Mouse (Mus musculus) limb, embryonic 10.5 days (tissue): Measurements from ENCODE around the gene Bend4. TPM values are rescaled to one million over a fixed set of nuclear protein-coding genes. Genes with fewer than 3 reads are reported as not detected.

Experiments
- DNase-seq: peaks from one replicate; pipeline ENCODE4 v3.0.0-alpha.2; 2017; ENCODE audit warnings: low spot score
- H3K27ac ChIP-seq: fragments of 300-500 bp; sonication (generic); 2 replicates; pipeline ENCODE4 v1.5.1; 2016; ENCODE audit warnings: mild to moderate bottlenecking
- H3K27me3 ChIP-seq: fragments of 300-500 bp; sonication (generic); 2 replicates; pipeline ENCODE4 v1.6.1; 2016; ENCODE audit warnings: low read depth, mild to moderate bottlenecking; ENCODE audit not compliant: poor library complexity, severe bottlenecking
- H3K36me3 ChIP-seq: fragments of 300-500 bp; sonication (generic); 2 replicates; pipeline ENCODE4 v1.6.1; 2016; ENCODE audit warnings: mild to moderate bottlenecking, moderate library complexity
- H3K4me1 ChIP-seq: fragments of 300-500 bp; sonication (generic); 2 replicates; pipeline ENCODE4 v1.6.1; 2016
- H3K4me3 ChIP-seq: fragments of 300-500 bp; sonication (generic); 2 replicates; pipeline ENCODE4 v1.5.1; 2016; ENCODE audit warnings: mild to moderate bottlenecking, moderate library complexity
- H3K9me3 ChIP-seq: fragments of 300-500 bp; sonication (generic); replicated peaks from 2 replicates; pipeline ENCODE4 v1.6.1; 2016; ENCODE audit warnings: mild to moderate bottlenecking
- WGBS: fragments of 180-500 bp; shearing (Covaris S2); methylation state at CpG from one replicate; pipeline ENCODE4 v1.1.7; 2016; 5-methylcytosine and 5-hydroxymethylcytosine counted together
- polyA plus RNA-seq: library from polyadenylated mRNA; unstranded; fragments of >200 nt; fragmentation: Nextera tagmentation; extraction: Ambion mirVana; gene quantifications from 2 replicates; pipeline ENCODE4 v1.2.1, GENCODE M21; 2016

Bend4 gene
- polyA plus RNA-seq, 1 experiment from 2014 or later: 15.3 TPM

GRCm38 (mm10) chr5:67442813-67443450 is 14.8 kb upstream of the Bend4 start:
- no peak overlapping the region for H3K27ac ChIP-seq
- no peaks in the 10 kb centered on the region for H3K9me3 ChIP-seq
- 51% methylated on average over 6 of the region's 6 CpGs for WGBS
- no peak for DNase-seq
- H3K4me3 ChIP-seq: no peak overlapping the region
- H3K4me1 ChIP-seq: peaks cover 13% of the 10 kb centered on the region
- no peaks in the 10 kb centered on the region for H3K36me3 ChIP-seq
- 0 out of 2 replicates have a peak, but pooled peaks cover 5% of the 10 kb centered on the region for H3K27me3 ChIP-seq

DNA sequence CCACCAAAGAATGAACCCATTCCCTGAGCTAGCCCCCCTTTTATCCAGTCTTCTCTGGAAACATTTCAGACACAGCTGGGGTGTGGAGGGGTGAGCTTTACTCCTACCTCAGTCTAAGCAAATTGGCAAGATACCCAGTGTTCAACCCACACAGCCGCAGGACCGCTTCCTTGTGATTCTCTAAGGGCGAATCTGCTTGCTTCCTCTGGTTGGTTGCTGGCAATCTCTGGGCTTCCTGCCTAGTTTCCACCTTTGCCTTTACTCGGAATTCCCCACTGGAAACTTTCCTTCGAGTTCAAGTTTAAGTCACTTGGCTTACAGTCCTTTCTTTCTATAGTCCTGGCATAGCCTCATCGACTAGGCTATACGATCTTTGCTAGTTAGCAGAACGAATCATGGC is 12.5 kb upstream of the Bend4 start:
- DNase-seq: no peak
- 94% methylated on average over 8 of the region's 8 CpGs for WGBS
- no peaks in the 10 kb centered on the region for H3K36me3 ChIP-seq
- H3K4me3 ChIP-seq: no peak overlapping the region
- H3K27ac ChIP-seq: no peak overlapping the region
- no peaks in the 10 kb centered on the region for H3K9me3 ChIP-seq
- peaks cover 9% of the 10 kb centered on the region for H3K4me1 ChIP-seq
- 0 out of 2 replicates have a peak, but pooled peaks cover 5% of the 10 kb centered on the region for H3K27me3 ChIP-seq

DNA sequence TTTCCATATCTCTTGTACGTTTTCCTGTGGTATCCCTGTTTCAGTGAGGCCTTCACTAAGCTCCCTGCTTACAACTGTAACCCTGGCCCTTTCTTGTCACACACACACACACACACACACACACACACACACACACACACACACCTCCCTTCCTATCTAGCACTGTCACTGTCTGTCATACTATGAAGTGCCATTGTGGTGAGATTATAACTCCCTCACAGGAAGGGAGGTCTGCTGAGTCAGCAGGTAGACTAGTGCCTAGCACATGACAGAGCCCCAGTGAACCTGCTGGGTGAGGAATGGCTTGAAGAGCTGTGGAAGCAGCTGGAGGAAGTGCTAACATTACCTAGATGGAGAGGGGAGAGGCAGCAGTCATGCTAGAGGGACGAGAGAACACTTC is 9.3 kb upstream of the Bend4 start:
- Histone ChIP-seq H3K27me3 (no peaks in the 10 kb centered on the region), H3K36me3 (no peaks in the 10 kb centered on the region), H3K9me3 (no peaks in the 10 kb centered on the region), H3K4me3 (no peak overlapping the region), H3K27ac (no peak overlapping the region), H3K4me1 (no peaks in the 10 kb centered on the region)
- no peak for DNase-seq
- WGBS: 59% methylated on average over 2 of the region's 2 CpGs

DNA sequence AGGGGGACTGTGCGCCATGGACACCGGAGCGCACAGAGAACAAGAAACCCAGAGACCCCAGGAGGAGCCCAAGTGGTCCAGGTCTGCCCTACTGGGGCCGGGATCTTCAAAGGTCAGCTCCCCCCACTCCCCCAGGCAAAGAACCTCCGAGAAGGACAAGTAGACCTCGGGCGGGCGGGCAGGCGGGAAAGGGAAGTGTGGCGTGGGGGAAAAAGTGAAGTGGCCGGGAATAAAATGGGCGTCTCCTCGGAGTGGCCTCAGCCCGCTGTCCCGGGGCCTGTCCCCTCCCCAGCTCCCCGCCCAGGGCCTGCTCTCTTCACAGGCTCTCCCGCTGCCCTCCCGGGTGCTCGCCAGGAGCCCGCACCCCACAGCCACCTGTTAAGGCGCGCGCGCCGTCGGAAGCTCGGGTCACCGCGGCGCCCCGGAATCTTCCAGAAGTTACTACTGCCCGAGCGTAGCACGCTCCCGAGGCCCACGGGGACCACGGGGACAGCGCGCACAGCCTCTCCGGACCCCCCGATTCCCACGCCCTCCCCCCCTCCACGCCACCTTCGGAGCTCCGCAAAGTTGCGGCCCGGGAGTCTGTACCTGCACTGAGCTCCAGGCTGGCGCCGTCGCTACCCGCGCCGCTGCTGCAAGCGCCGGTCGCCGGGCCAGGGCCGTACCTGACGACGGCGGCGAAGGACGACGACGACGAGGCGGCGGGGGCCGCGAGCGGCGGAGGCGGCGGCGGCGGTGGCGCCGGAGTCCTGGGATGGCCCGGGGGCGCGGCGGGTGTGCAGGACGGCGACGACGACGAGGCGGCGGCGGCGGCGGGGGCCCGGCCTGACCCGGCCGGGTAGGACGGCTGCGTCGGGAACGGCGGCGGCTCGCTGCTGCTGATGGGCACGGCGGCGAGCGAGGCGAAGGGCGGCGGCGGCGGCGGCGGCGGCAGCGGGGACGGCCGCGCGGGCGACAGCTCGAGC is 1.4 kb downstream of the Bend4 start:
- Histone ChIP-seq H3K27ac (peak overlapping the region; percentile 90), H3K27me3 (peaks cover 17% of the 10 kb centered on the region), H3K36me3 (no peaks in the 10 kb centered on the region), H3K9me3 (no peaks in the 10 kb centered on the region), H3K4me1 (peaks cover 31% of the 10 kb centered on the region), H3K4me3 (peak overlapping the region; percentile 83)
- 3% methylated on average over 120 of the region's 121 CpGs for WGBS
- peak; percentile 61 for DNase-seq

DNA sequence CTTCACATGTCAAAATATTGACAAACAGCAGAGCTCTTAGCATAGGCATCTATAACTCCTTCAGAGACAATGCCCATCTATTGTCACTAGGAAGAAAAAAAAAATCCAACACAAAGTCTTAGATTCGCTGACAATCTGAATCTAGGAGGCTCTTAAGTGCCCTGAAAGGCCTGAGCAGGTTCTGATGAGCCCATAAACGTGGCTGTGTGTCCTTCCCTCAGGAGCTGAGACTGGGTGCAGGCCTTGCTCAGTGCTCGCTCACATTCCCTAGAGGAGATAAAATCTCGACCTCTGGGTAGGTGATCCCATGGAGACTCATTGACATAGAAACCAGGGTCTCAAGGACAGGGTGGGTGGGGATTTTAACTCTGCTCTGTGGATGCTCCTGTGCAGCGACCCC is 2.1 kb downstream of the Bend4 start:
- Histone ChIP-seq H3K4me1 (peaks cover 35% of the 10 kb centered on the region), H3K36me3 (peaks cover 3% of the 10 kb centered on the region; the same call in 1 of the 2 replicates), H3K27me3 (peaks cover 17% of the 10 kb centered on the region), H3K27ac (peak overlapping the region; percentile 90), H3K4me3 (peak overlapping the region; percentile 83), H3K9me3 (no peaks in the 10 kb centered on the region)
- no peak for DNase-seq
- whole genome bisulfite sequencing: 18% methylated on average over 5 of the region's 5 CpGs

DNA sequence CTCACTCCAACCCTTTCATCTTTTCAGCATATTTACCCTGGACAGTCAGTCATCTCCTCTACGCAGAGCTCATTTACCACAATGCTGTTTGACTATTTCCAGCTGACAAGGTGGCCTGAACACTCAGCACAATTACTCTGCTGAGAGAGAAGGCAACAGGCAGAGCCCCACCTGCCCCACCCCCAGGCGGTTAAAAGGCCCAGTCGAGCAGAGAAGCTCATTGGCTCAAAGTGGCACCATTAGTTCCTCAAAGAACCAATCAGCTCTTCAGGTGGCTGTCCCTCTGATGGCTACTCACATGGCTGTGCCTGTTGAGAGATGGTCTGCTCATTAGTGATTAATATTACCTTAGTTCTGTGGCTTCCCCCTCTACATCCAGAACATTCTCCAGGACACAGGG is 3.5 kb downstream of the Bend4 start:
- Histone ChIP-seq H3K36me3 (peaks cover 3% of the 10 kb centered on the region; the same call in 1 of the 2 replicates), H3K4me1 (peaks cover 35% of the 10 kb centered on the region), H3K27me3 (peaks cover 17% of the 10 kb centered on the region), H3K27ac (no peak overlapping the region), H3K9me3 (no peaks in the 10 kb centered on the region), H3K4me3 (no peak overlapping the region)
- DNase-seq: peak; percentile 65
- WGBS: 33% methylated on average over 3 of the region's 3 CpGs

DNA sequence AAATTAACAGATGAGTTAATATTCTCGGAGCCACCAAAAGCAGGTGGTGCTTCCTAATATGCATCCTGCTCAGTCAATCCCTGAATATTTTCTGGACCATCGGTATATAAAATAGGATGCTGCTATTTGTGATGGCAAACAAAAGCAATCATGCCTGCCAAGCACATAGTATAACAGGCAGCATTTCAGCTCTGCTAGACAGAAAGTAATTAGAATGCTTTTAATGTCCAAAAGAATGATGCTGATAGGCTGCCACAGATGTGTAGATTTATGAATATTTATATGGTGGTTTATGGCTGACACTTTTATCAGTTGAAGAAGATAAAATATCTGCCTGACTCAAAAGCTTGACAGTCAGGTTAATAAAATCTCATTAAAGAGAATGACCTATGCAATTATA is 4.1 kb downstream of the Bend4 start:
- Histone ChIP-seq H3K4me1 (peaks cover 35% of the 10 kb centered on the region), H3K27me3 (peaks cover 17% of the 10 kb centered on the region), H3K9me3 (no peaks in the 10 kb centered on the region), H3K27ac (no peak overlapping the region), H3K36me3 (peaks cover 3% of the 10 kb centered on the region; the same call in 1 of the 2 replicates), H3K4me3 (no peak overlapping the region)
- DNase-seq: no peak
- WGBS: 84% methylated on average over 2 of the region's 2 CpGs

DNA sequence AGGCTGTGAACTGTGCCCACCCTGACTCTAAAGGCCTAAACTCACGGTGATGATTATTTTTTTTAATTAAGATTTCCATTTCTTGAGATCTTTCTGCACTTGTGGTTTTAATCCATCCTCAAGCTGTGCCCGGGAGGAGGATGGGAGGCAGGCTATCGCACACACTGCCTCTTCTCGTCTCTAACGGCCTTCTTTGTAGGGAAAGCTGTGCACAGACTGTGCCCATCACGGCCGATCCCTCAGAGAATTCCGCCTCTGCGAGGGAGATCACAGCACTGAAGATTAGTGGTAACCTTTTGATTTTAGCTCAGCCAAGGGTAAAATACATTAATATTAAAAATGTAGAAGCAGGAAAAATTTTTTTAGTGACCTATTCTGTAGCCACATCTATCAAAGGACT is 4.8 kb downstream of the Bend4 start:
- no peak overlapping the region for H3K27ac ChIP-seq
- DNase-seq: no peak
- WGBS: 79% methylated on average over 9 of the region's 9 CpGs

DNA sequence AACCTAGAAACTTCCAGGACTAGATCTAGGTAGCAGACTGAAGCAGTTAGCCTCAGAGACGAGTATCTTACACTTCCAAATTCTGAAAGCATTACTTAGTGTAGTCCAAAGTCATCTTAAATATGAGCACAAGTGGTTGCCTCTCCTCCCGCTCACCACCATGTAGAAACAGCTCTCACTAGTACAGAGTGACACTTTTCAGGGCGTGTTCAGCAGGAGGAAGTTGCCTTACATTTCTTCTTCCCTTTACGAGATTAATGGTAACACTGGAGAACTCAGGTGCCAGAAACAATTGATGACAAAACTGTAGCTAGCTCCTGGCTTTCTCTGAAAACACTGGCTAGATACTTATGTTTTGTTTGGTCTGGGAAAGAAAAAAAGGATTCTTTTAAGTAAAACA is 8.7 kb downstream of the Bend4 start:
- Histone ChIP-seq H3K4me1 (peaks cover 10% of the 10 kb centered on the region), H3K27ac (no peak overlapping the region)
- 83% methylated on average over 4 of the region's 4 CpGs for WGBS

More for the DNA sequence above, 4.8 kb downstream of the Bend4 start:
- Histone ChIP-seq H3K4me3 (no peak overlapping the region), H3K9me3 (no peaks in the 10 kb centered on the region), H3K4me1 (peaks cover 38% of the 10 kb centered on the region), H3K27me3 (peaks cover 14% of the 10 kb centered on the region), H3K36me3 (peaks cover 4% of the 10 kb centered on the region; the same call in 1 of the 2 replicates)

DNA sequence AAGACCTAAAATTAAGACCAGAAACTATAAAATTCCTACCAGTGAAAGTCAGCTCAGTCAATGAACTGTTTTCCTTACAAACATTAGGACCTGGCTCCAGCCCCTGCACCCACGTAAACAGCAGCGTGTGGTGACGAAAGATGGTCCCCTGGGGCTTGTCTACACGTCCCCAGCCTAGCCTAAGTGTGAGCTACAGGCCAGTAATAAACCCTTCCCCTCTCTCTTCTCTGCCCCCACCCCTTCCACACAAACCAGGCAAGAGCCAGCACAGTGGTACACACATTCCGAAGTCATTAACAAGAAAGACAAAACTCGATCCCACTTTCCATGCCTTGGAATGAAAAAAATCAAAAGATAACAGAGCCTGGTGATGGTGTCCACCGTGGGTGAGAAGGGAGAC is 16.6 kb downstream of the Bend4 start:
- DNase-seq: no peak
- Histone ChIP-seq H3K4me3 (no peak overlapping the region), H3K9me3 (no peaks in the 10 kb centered on the region), H3K27me3 (no peaks in the 10 kb centered on the region), H3K4me1 (peaks cover 22% of the 10 kb centered on the region), H3K27ac (no peak overlapping the region), H3K36me3 (peaks cover 64% of the 10 kb centered on the region)
- 64% methylated on average over 7 of the region's 7 CpGs for WGBS

More for the DNA sequence above, 8.7 kb downstream of the Bend4 start:
- Histone ChIP-seq H3K9me3 (no peaks in the 10 kb centered on the region), H3K27me3 (no peaks in the 10 kb centered on the region), H3K36me3 (peaks cover 40% of the 10 kb centered on the region), H3K4me3 (no peak overlapping the region)
- DNase-seq: no peak

GRCm38 (mm10) chr5:67410426-67410825 is 17.7 kb downstream of the Bend4 start:
- Histone ChIP-seq H3K9me3 (no peaks in the 10 kb centered on the region), H3K36me3 (peaks cover 66% of the 10 kb centered on the region), H3K4me1 (peaks cover 22% of the 10 kb centered on the region), H3K27me3 (no peaks in the 10 kb centered on the region), H3K4me3 (no peak overlapping the region), H3K27ac (no peak overlapping the region)
- no peak for DNase-seq
- 63% methylated on average over 4 of the region's 4 CpGs for WGBS

DNA sequence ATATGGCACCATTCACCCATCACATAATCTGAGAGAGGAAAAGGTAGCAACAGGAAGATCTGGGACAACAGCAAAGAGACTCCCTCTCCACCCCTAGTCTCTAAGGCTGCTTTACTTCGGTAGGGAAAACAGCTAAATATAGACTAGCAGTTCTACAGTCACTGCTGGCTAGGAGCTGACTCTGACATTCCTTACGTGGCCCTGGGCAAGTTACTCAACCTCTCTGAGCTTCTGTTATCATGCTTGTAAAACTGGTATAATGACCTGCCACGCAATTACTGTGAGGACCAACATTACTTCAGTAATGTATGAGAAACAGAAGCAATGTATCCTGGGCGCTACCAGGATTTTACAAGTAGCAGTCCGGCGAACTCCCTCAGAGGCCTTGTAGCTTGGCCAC is 19.7 kb downstream of the Bend4 start:
- Histone ChIP-seq H3K27ac (no peak overlapping the region), H3K27me3 (peaks cover 4% of the 10 kb centered on the region; the same call in 1 of the 2 replicates), H3K9me3 (no peaks in the 10 kb centered on the region), H3K4me3 (no peak overlapping the region), H3K36me3 (peaks cover 68% of the 10 kb centered on the region), H3K4me1 (peaks cover 32% of the 10 kb centered on the region)
- no peak for DNase-seq
- 85% methylated on average over 6 of the region's 6 CpGs for WGBS

GRCm38 (mm10) chr5:67404919-67405318 is 23.2 kb downstream of the Bend4 start:
- 80% methylated on average over 9 of the region's 9 CpGs for WGBS
- H3K27ac ChIP-seq: no peak overlapping the region
- peaks cover 4% of the 10 kb centered on the region; the same call in 1 of the 2 replicates for H3K27me3 ChIP-seq
- no peaks in the 10 kb centered on the region for H3K9me3 ChIP-seq
- no peak overlapping the region for H3K4me3 ChIP-seq
- peaks cover 47% of the 10 kb centered on the region for H3K36me3 ChIP-seq
- H3K4me1 ChIP-seq: peaks cover 51% of the 10 kb centered on the region
- DNase-seq: no peak
